Mouse (Mus musculus) 3T3-L1 (cell line): Measurements from ENCODE around the gene Aip.
A peak's percentile ranks its signal among the peaks of the same experiment; 100 is the strongest.
"Not testable (repeated sequence)": the region's sequence is repeated elsewhere in the genome, so short reads cannot be mapped to it uniquely, and the experiment has no call there.

Source experiments
- DNase-seq: peaks from one replicate; pipeline ENCODE4 v3.0.0-alpha.2; 2015; ENCODE audit warnings: low read depth, low spot score

Gene Aip

GRCm38 (mm10) chr19:4091383-4091782 lies 34.3 kb downstream of the Aip start:
- peak; percentile 65 for DNase-seq

GRCm38 (mm10) chr19:4090446-4090845 lies 35.2 kb downstream of the Aip start:
- DNase-seq, result peak; percentile 60

GRCm38 (mm10) chr19:4089128-4089527 lies 36.5 kb downstream of the Aip start:
- no peak for DNase-seq

- no peak for DNase-seq
These were observed 37.5 kb downstream of the Aip start for GRCm38 (mm10) chr19:4088146-4088545.

- peak; percentile 97 for DNase-seq
These were observed 38.6 kb downstream of the Aip start for GRCm38 (mm10) chr19:4087090-4087489.

GRCm38 (mm10) chr19:4086156-4086555 lies 39.5 kb downstream of the Aip start:
- DNase-seq, result no peak

- peak; percentile 60 for DNase-seq
These were observed 40.7 kb downstream of the Aip start for GRCm38 (mm10) chr19:4084984-4085383.

GRCm38 (mm10) chr19:4083826-4084225 lies 41.8 kb downstream of the Aip start:
- no peak for DNase-seq

- DNase-seq, result no peak
These were observed 42.3 kb downstream of the Aip start for GRCm38 (mm10) chr19:4083316-4083715.

- no peak for DNase-seq
These were observed 43.3 kb downstream of the Aip start for GRCm38 (mm10) chr19:4082219-4082965.

- DNase-seq, result no peak
These were observed 44.3 kb downstream of the Aip start, which contains the start of gene Cabp2 for GRCm38 (mm10) chr19:4081394-4081793. Gene Cabp2 (plus strand): TSS chr19:4081578.

- no peak for DNase-seq
These were observed 45.1 kb downstream of the Aip start for GRCm38 (mm10) chr19:4080511-4081009.

GRCm38 (mm10) chr19:4079594-4079993 lies 46.1 kb downstream of the Aip start:
- no peak for DNase-seq

- DNase-seq, result no peak
These were observed 50.1 kb downstream of the Aip start for GRCm38 (mm10) chr19:4075531-4075930.

- DNase-seq, result no peak
These were observed 52.8 kb downstream of the Aip start for GRCm38 (mm10) chr19:4072706-4073424.

GRCm38 (mm10) chr19:4071406-4071805 lies 54.3 kb downstream of the Aip start:
- no peak for DNase-seq

- no peak for DNase-seq
These were observed 54.9 kb downstream of the Aip start for GRCm38 (mm10) chr19:4070756-4071155.

- no peak for DNase-seq
These were observed 55.3 kb downstream of the Aip start for GRCm38 (mm10) chr19:4070311-4070710.

- no peak for DNase-seq
These were observed 56.8 kb downstream of the Aip start for GRCm38 (mm10) chr19:4068717-4069410.

- DNase-seq, result not testable (repeated sequence)
These were observed 57.4 kb downstream of the Aip start for GRCm38 (mm10) chr19:4068242-4068641.

GRCm38 (mm10) chr19:4066877-4067276 lies 58.8 kb downstream of the Aip start:
- DNase-seq, result no peak

- no peak for DNase-seq
These were observed 59.4 kb downstream of the Aip start for GRCm38 (mm10) chr19:4066280-4066679.
